Mouse (Mus musculus) intestine, postnatal 0 days (tissue): Measurements from ENCODE around the gene Gpalpp1. TPM values are rescaled to one million over a fixed set of nuclear protein-coding genes. Genes with fewer than 3 reads are reported as not detected.

Source experiments
- ATAC-seq: fragments of 200-750 bp; cut with Nextera tagmentation; 2 replicates; pipeline ENCODE4 v1.8.0; 2017; ENCODE audit warnings: mild to moderate bottlenecking, moderate TSS enrichment, moderate library complexity
- H3K27ac ChIP-seq: fragments of 300-500 bp; sonication (generic); 2 replicates; pipeline ENCODE4 v1.5.1; 2014; ENCODE audit warnings: mild to moderate bottlenecking, low read depth, low read length, moderate library complexity
- H3K27me3 ChIP-seq: fragments of 300-500 bp; sonication (generic); replicated peaks from 2 replicates; pipeline ENCODE4 v1.6.1; 2014; ENCODE audit warnings: low read length, mixed read lengths; ENCODE audit not compliant: control insufficient read depth, insufficient read depth
- H3K36me3 ChIP-seq: fragments of 300-500 bp; sonication (generic); 2 replicates; pipeline ENCODE4 v1.6.1; 2014; ENCODE audit warnings: mild to moderate bottlenecking, moderate library complexity; ENCODE audit not compliant: control insufficient read depth, insufficient read depth
- H3K4me1 ChIP-seq: fragments of 300-500 bp; sonication (generic); replicated peaks from 2 replicates; pipeline ENCODE4 v1.6.1; 2014; ENCODE audit warnings: antibody characterized with exemption, low read length, mixed read lengths; ENCODE audit not compliant: control insufficient read depth, insufficient read depth
- H3K4me2 ChIP-seq: fragments of 300-500 bp; sonication (generic); replicated peaks from 2 replicates; pipeline ENCODE4 v1.6.1; 2014; ENCODE audit warnings: low read depth, mild to moderate bottlenecking, moderate library complexity
- H3K4me3 ChIP-seq: fragments of 300-500 bp; sonication (generic); 2 replicates; pipeline ENCODE4 v1.5.1; 2014; ENCODE audit warnings: low read depth, low read length
- H3K9ac ChIP-seq: fragments of 300-500 bp; sonication (generic); 2 replicates; pipeline ENCODE4 v1.6.1; 2014; ENCODE audit warnings: mild to moderate bottlenecking, low read depth, low read length
- H3K9me3 ChIP-seq: fragments of 300-500 bp; sonication (generic); 2 replicates; pipeline ENCODE4 v1.6.1; 2016; ENCODE audit warnings: mixed run types; ENCODE audit not compliant: control insufficient read depth
- CTCF ChIP-seq: sonication (generic); IDR thresholded peaks from 2 replicates; pipeline ENCODE4 v1.5.1; 2016; ENCODE audit warnings: low read depth, mild to moderate bottlenecking, control low read depth, antibody characterized with exemption, moderate library complexity
- WGBS: fragments of 180-500 bp; shearing (Covaris S2); extraction: QIAGEN DNeasy Blood & Tissue Kit; methylation state at CpG from one replicate; pipeline ENCODE4 v1.1.7; 2014; 5-methylcytosine and 5-hydroxymethylcytosine counted together
- polyA plus RNA-seq: library from polyadenylated mRNA; unstranded; fragments of >200 nt; fragmentation: Nextera tagmentation; extraction: Ambion mirVana; gene quantifications from 2 replicates; pipeline ENCODE4 v1.2.1, GENCODE M21; 2015

The Gpalpp1 gene
- polyA plus RNA-seq, 1 experiment from 2014 or later, result 5.8 TPM

DNA sequence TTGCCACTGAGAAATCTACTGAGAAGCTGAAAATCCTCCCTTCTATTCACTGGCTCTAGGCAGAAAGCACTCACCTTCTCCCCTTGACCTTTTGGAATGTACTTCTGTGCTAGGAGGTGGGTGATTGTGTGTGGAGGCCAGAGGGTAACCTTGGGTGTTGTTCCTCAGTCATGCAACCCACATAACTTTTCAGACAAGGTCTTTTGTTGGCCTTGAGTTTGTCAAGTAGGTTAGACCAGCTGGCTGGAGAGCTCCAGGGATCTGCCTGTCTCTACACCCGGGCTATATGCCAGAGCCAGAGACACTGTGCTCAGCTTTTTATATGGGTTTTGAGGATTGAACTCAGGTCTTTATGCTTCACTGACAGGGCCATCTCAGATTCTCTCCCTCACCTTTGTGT lies 36.4 kb downstream of the Gpalpp1 start:
- Histone ChIP-seq H3K27ac (no peak overlapping the region), H3K27me3 (no peaks in the 10 kb centered on the region), H3K4me3 (no peak overlapping the region)

DNA sequence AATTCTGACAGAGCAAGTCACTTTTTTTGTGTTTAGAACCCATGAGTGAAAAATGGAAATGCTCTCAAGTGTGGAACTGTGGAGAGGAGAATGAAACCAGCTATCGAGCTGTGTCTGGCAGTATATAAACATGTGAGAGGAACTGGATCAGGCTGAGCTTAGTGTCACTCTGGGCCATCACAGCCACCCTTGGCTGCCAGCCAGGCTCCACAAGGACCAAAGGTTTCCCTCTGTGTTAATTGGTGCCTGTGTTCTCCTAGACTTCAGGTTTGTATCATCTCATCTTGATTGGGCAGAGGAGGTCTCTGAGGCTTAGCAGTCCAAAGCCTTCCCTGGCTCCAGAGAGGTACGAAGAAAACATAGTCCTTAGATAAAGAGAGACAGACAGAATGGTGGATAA lies 37.9 kb downstream of the Gpalpp1 start:
- no peak overlapping the region for H3K4me3 ChIP-seq
- H3K9me3 ChIP-seq, result no peaks in the 10 kb centered on the region
- H3K4me1 ChIP-seq, result no peaks in the 10 kb centered on the region
- no peak for TF ChIP-seq CTCF
- no peak overlapping the region for H3K27ac ChIP-seq
- no peaks in the 10 kb centered on the region for H3K27me3 ChIP-seq
- 45% methylated on average over 2 of the region's 2 CpGs for WGBS
- H3K9ac ChIP-seq, result no peak overlapping the region
- no peaks in the 10 kb centered on the region for H3K36me3 ChIP-seq
- no peak for ATAC-seq
- H3K4me2 ChIP-seq, result no peak overlapping the region

More for the DNA sequence above, 36.4 kb downstream of the Gpalpp1 start:
- no peak overlapping the region for H3K9ac ChIP-seq
- H3K36me3 ChIP-seq, result no peaks in the 10 kb centered on the region
- ATAC-seq, result no peak
- 83% methylated on average over 1 of the region's 1 CpGs for WGBS
- no peaks in the 10 kb centered on the region for H3K4me1 ChIP-seq
- no peak overlapping the region for H3K4me2 ChIP-seq
- no peaks in the 10 kb centered on the region for H3K9me3 ChIP-seq
- TF ChIP-seq CTCF, result no peak

DNA sequence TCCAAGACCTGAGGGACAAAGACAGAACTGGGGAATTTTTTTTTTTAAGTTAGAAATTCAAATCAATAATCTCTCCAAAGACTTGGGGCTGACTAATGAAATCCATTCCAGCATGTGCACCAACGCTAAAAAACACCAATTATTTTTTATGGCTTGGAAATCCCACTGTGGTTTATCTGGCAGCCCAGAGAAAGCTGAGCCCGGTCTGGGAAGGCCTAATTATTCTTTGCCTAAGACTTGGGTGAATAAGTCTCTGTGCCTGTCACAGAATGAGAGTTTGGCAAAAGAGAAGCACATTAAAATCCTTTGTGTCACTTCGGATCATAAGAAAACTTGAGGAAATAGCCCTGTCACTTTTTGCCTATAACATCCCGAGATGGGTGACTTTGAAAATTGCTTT lies 41.3 kb downstream of the Gpalpp1 start:
- no peak overlapping the region for H3K9ac ChIP-seq
- no peaks in the 10 kb centered on the region for H3K4me1 ChIP-seq
- no peaks in the 10 kb centered on the region for H3K27me3 ChIP-seq
- H3K36me3 ChIP-seq, result no peaks in the 10 kb centered on the region
- 81% methylated on average over 4 of the region's 4 CpGs for WGBS
- no peak overlapping the region for H3K4me2 ChIP-seq
- no peak for ATAC-seq
- H3K4me3 ChIP-seq, result no peak overlapping the region
- H3K9me3 ChIP-seq, result no peaks in the 10 kb centered on the region
- TF ChIP-seq CTCF, result no peak
- H3K27ac ChIP-seq, result no peak overlapping the region

DNA sequence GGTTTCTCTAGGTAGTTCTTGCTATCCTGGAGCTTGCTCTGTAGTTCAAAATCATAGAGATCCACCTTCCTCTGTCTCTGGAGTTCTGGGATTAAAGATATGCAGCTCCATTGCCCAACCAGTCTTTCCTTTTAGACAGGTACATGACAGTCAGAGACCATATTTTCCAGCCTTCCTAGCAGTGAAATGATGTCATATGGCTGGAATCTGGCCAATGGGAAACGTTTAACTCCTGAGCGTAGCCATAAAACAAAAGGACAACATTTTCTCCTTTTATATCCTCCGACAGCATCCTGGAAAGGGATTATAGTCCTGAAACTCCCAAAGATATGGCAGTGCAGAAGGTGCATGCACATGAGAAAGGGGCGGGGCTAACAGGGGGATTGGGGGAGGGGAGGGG lies 42.3 kb downstream of the Gpalpp1 start:
- ATAC-seq, result no peak
- H3K4me1 ChIP-seq, result no peaks in the 10 kb centered on the region
- H3K9ac ChIP-seq, result no peak overlapping the region
- no peak for TF ChIP-seq CTCF
- H3K9me3 ChIP-seq, result no peaks in the 10 kb centered on the region
- 31% methylated on average over 4 of the region's 4 CpGs for WGBS
- H3K4me3 ChIP-seq, result no peak overlapping the region
- no peak overlapping the region for H3K27ac ChIP-seq
- H3K4me2 ChIP-seq, result no peak overlapping the region
- H3K27me3 ChIP-seq, result no peaks in the 10 kb centered on the region
- no peaks in the 10 kb centered on the region for H3K36me3 ChIP-seq

DNA sequence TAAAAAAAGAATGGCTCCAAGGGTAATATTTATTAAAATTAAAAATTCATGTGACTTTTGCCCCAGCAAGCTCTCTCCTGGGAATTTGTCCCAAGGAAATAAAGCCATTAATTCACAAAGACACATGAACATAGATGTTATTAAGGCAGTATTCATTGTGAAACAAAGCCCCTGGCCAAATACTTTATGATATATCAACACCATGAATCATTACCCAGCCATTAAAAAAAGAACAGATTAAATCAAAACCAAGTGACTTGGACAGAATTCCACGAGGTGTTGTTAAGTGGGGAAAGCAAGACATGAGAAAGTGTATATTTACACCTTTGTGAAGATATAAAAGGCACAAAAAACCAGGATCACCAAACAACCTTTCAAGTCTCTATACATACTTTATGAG lies 43.3 kb downstream of the Gpalpp1 start:
- TF ChIP-seq CTCF, result no peak
- Histone ChIP-seq H3K9ac (no peak overlapping the region), H3K9me3 (no peaks in the 10 kb centered on the region), H3K4me1 (no peaks in the 10 kb centered on the region), H3K27me3 (no peaks in the 10 kb centered on the region), H3K4me3 (no peak overlapping the region), H3K27ac (no peak overlapping the region), H3K36me3 (no peaks in the 10 kb centered on the region), H3K4me2 (no peak overlapping the region)
- WGBS, result 74% methylated on average over 1 of the region's 1 CpGs
- no peak for ATAC-seq

DNA sequence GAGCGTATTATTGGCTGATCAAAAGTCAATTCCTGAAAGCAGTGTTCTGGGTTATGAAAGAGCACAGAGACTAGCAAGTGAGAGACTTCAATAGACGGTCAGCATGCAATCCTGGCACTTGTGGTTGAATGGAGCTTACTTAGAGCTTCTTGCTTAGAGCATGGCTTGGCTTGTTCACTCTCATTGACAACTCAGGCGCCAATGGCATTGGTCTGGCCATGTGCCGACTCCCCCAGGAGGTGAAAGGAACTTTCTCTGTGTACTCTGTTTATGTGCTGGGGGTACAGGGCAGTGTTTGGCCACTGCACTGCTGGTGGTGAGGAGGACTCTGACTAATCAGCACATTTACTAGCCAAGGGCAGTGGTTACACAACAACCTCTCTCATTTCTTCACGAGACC lies 51.1 kb downstream of the Gpalpp1 start:
- no peak overlapping the region for H3K27ac ChIP-seq
- no peak overlapping the region for H3K9ac ChIP-seq
- no peak for ATAC-seq
- no peaks in the 10 kb centered on the region for H3K36me3 ChIP-seq
- H3K27me3 ChIP-seq, result no peaks in the 10 kb centered on the region
- TF ChIP-seq CTCF, result no peak
- no peaks in the 10 kb centered on the region for H3K9me3 ChIP-seq
- H3K4me1 ChIP-seq, result no peaks in the 10 kb centered on the region
- WGBS, result 78% methylated on average over 5 of the region's 5 CpGs
- no peak overlapping the region for H3K4me2 ChIP-seq
- no peak overlapping the region for H3K4me3 ChIP-seq

DNA sequence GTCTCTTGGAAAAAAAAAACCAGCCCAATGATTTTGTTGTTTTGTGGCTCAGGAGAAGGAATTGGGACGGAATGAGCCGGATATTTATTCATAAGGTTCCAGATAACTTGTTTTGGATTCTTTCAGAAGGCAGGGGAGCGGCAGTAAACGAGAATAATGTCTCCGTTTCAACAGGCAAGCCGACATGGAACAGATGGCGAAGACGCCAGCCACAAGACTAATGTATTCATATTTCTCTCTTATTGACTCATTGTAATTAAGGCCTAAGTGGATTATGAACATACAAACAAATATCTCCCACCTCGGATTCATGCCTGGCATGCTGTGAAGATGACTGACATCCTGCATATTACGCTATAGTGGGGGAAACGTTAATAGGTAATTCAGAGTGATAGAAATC lies 56.8 kb downstream of the Gpalpp1 start:
- no peak for TF ChIP-seq CTCF
- no peak overlapping the region for H3K27ac ChIP-seq
- no peaks in the 10 kb centered on the region for H3K4me1 ChIP-seq
- H3K4me2 ChIP-seq, result no peak overlapping the region
- no peaks in the 10 kb centered on the region for H3K27me3 ChIP-seq
- H3K4me3 ChIP-seq, result no peak overlapping the region
- no peak overlapping the region for H3K9ac ChIP-seq
- H3K9me3 ChIP-seq, result no peaks in the 10 kb centered on the region
- no peaks in the 10 kb centered on the region for H3K36me3 ChIP-seq
- WGBS, result 72% methylated on average over 11 of the region's 11 CpGs
- ATAC-seq, result no peak
